Mouse (Mus musculus) testis, adult 2 months (tissue): ENCODE data around the gene Chrm2. TPM values are rescaled to one million over a fixed set of nuclear protein-coding genes. Genes with fewer than 3 reads are reported as not detected.

ENCODE experiments used
- H3K27ac ChIP-seq: fragments of 200-500 bp; 2 replicates; pipeline ENCODE4 v1.5.1; 2012; ENCODE audit warnings: low read depth, low read length; ENCODE audit not compliant: control insufficient read depth, insufficient read depth
- H3K27me3 ChIP-seq: fragments of 200-500 bp; 2 replicates; pipeline ENCODE4 v1.6.1; 2012; ENCODE audit warnings: mild to moderate bottlenecking, low read length, moderate library complexity; ENCODE audit not compliant: control insufficient read depth, insufficient read depth
- H3K36me3 ChIP-seq: fragments of 200-500 bp; 2 replicates; pipeline ENCODE4 v1.6.1; 2012; ENCODE audit warnings: mild to moderate bottlenecking, low read length; ENCODE audit not compliant: control insufficient read depth, insufficient read depth
- H3K4me1 ChIP-seq: fragments of 200-500 bp; 2 replicates; pipeline ENCODE4 v1.6.1; 2012; ENCODE audit warnings: low read length; ENCODE audit not compliant: control insufficient read depth, insufficient read depth
- H3K4me3 ChIP-seq: fragments of 200-500 bp; 2 replicates; pipeline ENCODE4 v1.5.1; 2012; ENCODE audit warnings: low read depth, mild to moderate bottlenecking, low read length, moderate library complexity, mixed read lengths; ENCODE audit not compliant: control insufficient read depth
- CTCF ChIP-seq: fragments of 200-500 bp; IDR thresholded peaks from 2 replicates; pipeline ENCODE4 v1.5.1; 2012; ENCODE audit warnings: low read depth, mild to moderate bottlenecking, inconsistent platforms, low read length, moderate library complexity; ENCODE audit not compliant: control insufficient read depth, insufficient read depth, insufficient replicate concordance
- POLR2A ChIP-seq: fragments of 200-500 bp; IDR thresholded peaks from 2 replicates; pipeline ENCODE4 v1.6.1; 2012; ENCODE audit warnings: low read depth, mild to moderate bottlenecking, inconsistent platforms, low read length, moderate library complexity; ENCODE audit not compliant: control insufficient read depth
- polyA plus RNA-seq: library from polyadenylated mRNA; depleted of rRNA; stranded (reverse); fragments of >200 nt; gene quantifications from 2 replicates; pipeline ENCODE4 v1.2.3, GENCODE M21; 2012

Chrm2 gene
- polyA plus RNA-seq, 1 experiment = not detected

- no peaks in the 10 kb centered on the region for H3K36me3 ChIP-seq
- H3K4me1 ChIP-seq = no peaks in the 10 kb centered on the region
- no peak overlapping the region for H3K27ac ChIP-seq
- no peaks in the 10 kb centered on the region for H3K27me3 ChIP-seq
- no peak overlapping the region for H3K4me3 ChIP-seq
- TF ChIP-seq POLR2A (no peak), CTCF (no peak)
Measured at GRCm38 (mm10) chr6:36455071-36455470, 67.2 kb downstream of the Chrm2 start.

GRCm38 (mm10) chr6:36457015-36457414 is 69.1 kb downstream of the Chrm2 start:
- Histone ChIP-seq H3K4me3 (no peak overlapping the region), H3K27me3 (no peaks in the 10 kb centered on the region), H3K4me1 (no peaks in the 10 kb centered on the region), H3K36me3 (no peaks in the 10 kb centered on the region), H3K27ac (no peak overlapping the region)
- TF ChIP-seq CTCF = no peak
- no peak for TF ChIP-seq POLR2A

GRCm38 (mm10) chr6:36464008-36464407 is 76.1 kb downstream of the Chrm2 start:
- H3K27me3 ChIP-seq = no peaks in the 10 kb centered on the region
- no peaks in the 10 kb centered on the region for H3K4me1 ChIP-seq
- H3K27ac ChIP-seq = no peak overlapping the region
- no peak for TF ChIP-seq CTCF
- no peak for TF ChIP-seq POLR2A
- H3K36me3 ChIP-seq = no peaks in the 10 kb centered on the region
- no peak overlapping the region for H3K4me3 ChIP-seq

- no peak for TF ChIP-seq CTCF
- TF ChIP-seq POLR2A = no peak
- H3K4me3 ChIP-seq = no peak overlapping the region
- no peaks in the 10 kb centered on the region for H3K36me3 ChIP-seq
- no peaks in the 10 kb centered on the region for H3K27me3 ChIP-seq
- no peak overlapping the region for H3K27ac ChIP-seq
- no peaks in the 10 kb centered on the region for H3K4me1 ChIP-seq
Measured at GRCm38 (mm10) chr6:36484132-36484665, 96.3 kb downstream of the Chrm2 start.

DNA sequence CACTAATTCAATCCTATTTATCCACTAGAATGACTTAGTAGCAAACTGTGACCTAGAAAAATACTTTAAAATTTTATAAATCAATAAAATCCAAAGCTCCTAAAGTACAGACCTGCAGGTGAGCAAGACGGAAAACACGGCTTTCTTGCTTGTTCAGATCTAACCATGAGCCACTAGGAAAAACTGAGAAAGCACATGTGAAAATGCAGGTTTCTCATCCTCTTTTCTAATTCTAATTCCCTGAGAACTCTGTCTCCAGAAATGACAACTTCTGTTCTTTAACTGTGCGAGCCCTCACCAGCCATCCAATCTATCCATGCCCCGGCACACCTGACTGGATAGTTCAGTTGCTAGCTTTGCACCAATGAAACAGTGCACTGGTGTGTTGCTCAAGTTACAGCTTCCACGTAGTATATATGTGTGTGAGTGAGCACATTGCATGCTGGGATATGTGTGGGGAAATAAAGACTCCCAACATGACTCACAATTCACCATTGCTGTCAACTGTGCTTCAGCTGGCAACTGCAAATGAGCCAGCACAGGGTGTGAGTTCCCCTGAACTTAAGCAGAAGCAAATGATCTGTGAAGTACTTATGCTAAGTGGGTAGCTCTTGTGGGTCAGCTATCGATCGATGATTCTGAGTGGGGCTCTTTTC is 119.3 kb downstream of the Chrm2 start:
- H3K4me3 ChIP-seq = no peak overlapping the region
- TF ChIP-seq POLR2A (no peak), CTCF (no peak)
- no peaks in the 10 kb centered on the region for H3K27me3 ChIP-seq
- no peaks in the 10 kb centered on the region for H3K4me1 ChIP-seq
- no peaks in the 10 kb centered on the region for H3K36me3 ChIP-seq
- no peak overlapping the region for H3K27ac ChIP-seq

DNA sequence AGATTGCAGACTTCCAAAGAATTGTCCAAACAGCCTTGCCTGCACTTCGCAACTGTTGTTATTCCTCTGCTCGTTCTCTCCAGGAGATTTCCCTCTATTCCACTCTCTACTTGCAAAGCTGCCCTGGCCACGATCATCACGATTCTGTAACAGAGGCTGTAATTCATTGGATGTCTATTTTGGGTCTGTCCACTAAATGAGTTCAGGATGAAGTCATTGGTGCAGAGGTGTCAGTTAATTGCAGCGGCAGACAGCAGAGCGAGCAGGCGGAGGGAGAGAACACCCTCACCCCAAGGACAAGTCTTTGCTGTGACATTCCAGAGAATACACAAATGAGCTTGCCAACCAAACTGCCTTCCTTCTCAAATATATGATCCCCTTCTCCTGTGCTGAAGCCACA is 120.1 kb downstream of the Chrm2 start:
- Histone ChIP-seq H3K27me3 (no peaks in the 10 kb centered on the region), H3K4me1 (no peaks in the 10 kb centered on the region), H3K4me3 (no peak overlapping the region), H3K36me3 (no peaks in the 10 kb centered on the region), H3K27ac (no peak overlapping the region)
- no peak for TF ChIP-seq CTCF
- TF ChIP-seq POLR2A = no peak

GRCm38 (mm10) chr6:36508469-36508868 is 120.6 kb downstream of the Chrm2 start:
- Histone ChIP-seq H3K4me3 (no peak overlapping the region), H3K27ac (no peak overlapping the region), H3K36me3 (no peaks in the 10 kb centered on the region), H3K27me3 (no peaks in the 10 kb centered on the region), H3K4me1 (no peaks in the 10 kb centered on the region)
- no peak for TF ChIP-seq CTCF
- TF ChIP-seq POLR2A = no peak
